Mouse (Mus musculus): ENCODE measurements at regions not wholly inside any gene's neighbourhood (a gene's known extent, or its start where the extent isn't known, plus 50 kb on each side); places are given as distances from the start of the nearest gene placed in this dataset.

GRCm38 (mm10) chr12:12783699-12784605 is 157.8 kb downstream of the Mycn start:
- Histone ChIP-seq H3K79me2 (ENCODE audit: control insufficient read depth, insufficient read depth, low read length) (no peaks in the 10 kb centered on the region), H3K4me3 (ENCODE audit: insufficient read depth, low read depth, low read length) (no peak overlapping the region), H3K36me3 (ENCODE audit: control insufficient read depth, insufficient read depth, low read length) (no peaks in the 10 kb centered on the region), H3K4me1 (ENCODE audit: control insufficient read depth, insufficient read depth, low read length) (peaks cover 7% of the 10 kb centered on the region; the same call in 1 of the 2 replicates), H3K9ac (ENCODE audit: low read depth, low read length) (no peak overlapping the region), H3K27me3 (ENCODE audit: control insufficient read depth, insufficient read depth, low read length) (no peaks in the 10 kb centered on the region), H3K27ac (replicated peaks; ENCODE audit: insufficient read depth, low read depth, low read length) (no peak overlapping the region)
- no peak for DNase-seq (ENCODE audit: extremely low read depth, low read depth, low spot score)
- 82% methylated on average over 11 of the region's 11 CpGs for WGBS
- TF ChIP-seq POLR2A (IDR thresholded peaks at IDR 0.05; ENCODE audit: extremely low read depth, insufficient read depth, low read length) = no peak
- no peak for TF ChIP-seq CTCF (IDR thresholded peaks at IDR 0.05; ENCODE audit: low read depth, low read length)

GRCm38 (mm10) chr12:12781526-12781925 is 160.2 kb downstream of the Mycn start:
- Histone ChIP-seq H3K27me3 (ENCODE audit: control insufficient read depth, insufficient read depth, low read length) (no peaks in the 10 kb centered on the region), H3K9ac (ENCODE audit: low read depth, low read length) (no peak overlapping the region), H3K79me2 (ENCODE audit: control insufficient read depth, insufficient read depth, low read length) (no peaks in the 10 kb centered on the region), H3K27ac (replicated peaks; ENCODE audit: insufficient read depth, low read depth, low read length) (no peak overlapping the region), H3K4me3 (ENCODE audit: insufficient read depth, low read depth, low read length) (no peak overlapping the region), H3K36me3 (ENCODE audit: control insufficient read depth, insufficient read depth, low read length) (no peaks in the 10 kb centered on the region), H3K4me1 (ENCODE audit: control insufficient read depth, insufficient read depth, low read length) (peaks cover 4% of the 10 kb centered on the region; the same call in 1 of the 2 replicates)
- TF ChIP-seq CTCF (IDR thresholded peaks at IDR 0.05; ENCODE audit: low read depth, low read length) = peak; percentile 55
- no peak for TF ChIP-seq POLR2A (IDR thresholded peaks at IDR 0.05; ENCODE audit: extremely low read depth, insufficient read depth, low read length)
- WGBS = 98% methylated on average over 5 of the region's 5 CpGs
- peak; percentile 31 for DNase-seq (ENCODE audit: extremely low read depth, low read depth, low spot score)

- Histone ChIP-seq H3K36me3 (ENCODE audit: control insufficient read depth, insufficient read depth, low read length) (no peaks in the 10 kb centered on the region), H3K27me3 (ENCODE audit: control insufficient read depth, insufficient read depth, low read length) (no peaks in the 10 kb centered on the region), H3K4me1 (ENCODE audit: control insufficient read depth, insufficient read depth, low read length) (peaks cover 4% of the 10 kb centered on the region; the same call in 1 of the 2 replicates), H3K79me2 (ENCODE audit: control insufficient read depth, insufficient read depth, low read length) (no peaks in the 10 kb centered on the region), H3K27ac (replicated peaks; ENCODE audit: insufficient read depth, low read depth, low read length) (no peak overlapping the region), H3K4me3 (ENCODE audit: insufficient read depth, low read depth, low read length) (no peak overlapping the region), H3K9ac (ENCODE audit: low read depth, low read length) (no peak overlapping the region)
- TF ChIP-seq POLR2A (IDR thresholded peaks at IDR 0.05; ENCODE audit: extremely low read depth, insufficient read depth, low read length) (no peak), CTCF (IDR thresholded peaks at IDR 0.05; ENCODE audit: low read depth, low read length) (no peak)
- no peak for DNase-seq (ENCODE audit: extremely low read depth, low read depth, low spot score)
- WGBS = 54% methylated on average over 4 of the region's 4 CpGs
Observed at GRCm38 (mm10) chr12:12778563-12779256, 163.0 kb downstream of the Mycn start.

GRCm38 (mm10) chr12:12777422-12777821 is 164.3 kb downstream of the Mycn start:
- H3K36me3 ChIP-seq (ENCODE audit: control insufficient read depth, insufficient read depth, low read length) = no peaks in the 10 kb centered on the region
- TF ChIP-seq POLR2A (IDR thresholded peaks at IDR 0.05; ENCODE audit: extremely low read depth, insufficient read depth, low read length) = no peak
- no peak for TF ChIP-seq CTCF (IDR thresholded peaks at IDR 0.05; ENCODE audit: low read depth, low read length)
- no peak overlapping the region for H3K4me3 ChIP-seq (ENCODE audit: insufficient read depth, low read depth, low read length)
- H3K27ac ChIP-seq (replicated peaks; ENCODE audit: insufficient read depth, low read depth, low read length) = no peak overlapping the region
- no peaks in the 10 kb centered on the region; the same call in 1 of the 2 replicates for H3K4me1 ChIP-seq (ENCODE audit: control insufficient read depth, insufficient read depth, low read length)
- H3K27me3 ChIP-seq (ENCODE audit: control insufficient read depth, insufficient read depth, low read length) = no peaks in the 10 kb centered on the region
- no peak for DNase-seq (ENCODE audit: extremely low read depth, low read depth, low spot score)
- no peak overlapping the region for H3K9ac ChIP-seq (ENCODE audit: low read depth, low read length)
- 25% methylated on average over 8 of the region's 8 CpGs for WGBS
- H3K79me2 ChIP-seq (ENCODE audit: control insufficient read depth, insufficient read depth, low read length) = no peaks in the 10 kb centered on the region

GRCm38 (mm10) chr12:12776783-12777182 is 164.9 kb downstream of the Mycn start:
- H3K27ac ChIP-seq (replicated peaks; ENCODE audit: insufficient read depth, low read depth, low read length) = no peak overlapping the region
- H3K9ac ChIP-seq (ENCODE audit: low read depth, low read length) = no peak overlapping the region
- no peaks in the 10 kb centered on the region for H3K79me2 ChIP-seq (ENCODE audit: control insufficient read depth, insufficient read depth, low read length)
- no peaks in the 10 kb centered on the region for H3K27me3 ChIP-seq (ENCODE audit: control insufficient read depth, insufficient read depth, low read length)
- WGBS = 83% methylated on average over 6 of the region's 6 CpGs
- no peaks in the 10 kb centered on the region for H3K36me3 ChIP-seq (ENCODE audit: control insufficient read depth, insufficient read depth, low read length)
- no peak overlapping the region for H3K4me3 ChIP-seq (ENCODE audit: insufficient read depth, low read depth, low read length)
- TF ChIP-seq CTCF (IDR thresholded peaks at IDR 0.05; ENCODE audit: low read depth, low read length) = no peak
- TF ChIP-seq POLR2A (IDR thresholded peaks at IDR 0.05; ENCODE audit: extremely low read depth, insufficient read depth, low read length) = no peak
- no peak for DNase-seq (ENCODE audit: extremely low read depth, low read depth, low spot score)
- H3K4me1 ChIP-seq (ENCODE audit: control insufficient read depth, insufficient read depth, low read length) = no peaks in the 10 kb centered on the region; the same call in 1 of the 2 replicates
